Mouse (Mus musculus) heart, adult 2 months (tissue): Measurements from ENCODE around the gene Coro2b.

Experiments
- CTCF ChIP-seq: fragments of 200-600 bp; IDR thresholded peaks from 2 replicates; pipeline ENCODE4 v1.8.1; 2022; ENCODE audit warnings: antibody characterized with exemption, mild to moderate bottlenecking, moderate library complexity
- POLR2A ChIP-seq: fragments of 200-500 bp; IDR thresholded peaks from 2 replicates; pipeline ENCODE4 v1.6.1; 2011; ENCODE audit warnings: mild to moderate bottlenecking, low read depth, low read length, control low read depth; ENCODE audit not compliant: insufficient read depth

- no peak for TF ChIP-seq CTCF
- no peak for TF ChIP-seq POLR2A
These were observed 27.2 kb downstream of the Coro2b start for GRCm38 (mm10) chr9:62509617-62510016.
